Mouse (Mus musculus) kidney, adult 2 months (tissue): ENCODE measurements around the gene Ppm1b. TPM values are rescaled to one million over a fixed set of nuclear protein-coding genes. Genes with fewer than 3 reads are reported as not detected.
A peak's percentile ranks its signal among the peaks of the same experiment; 100 is the strongest.

ENCODE experiments used
- DNase-seq: peaks from one replicate; pipeline ENCODE4 v3.0.0; 2021
- H3K27ac ChIP-seq: fragments of 200-500 bp; 2 replicates; pipeline ENCODE4 v1.5.1; 2012; ENCODE audit warnings: low read depth, low read length, control low read depth, inconsistent platforms; ENCODE audit not compliant: insufficient read depth
- H3K27me3 ChIP-seq: fragments of 200-500 bp; replicated peaks from 2 replicates; pipeline ENCODE4 v1.6.1; 2012; ENCODE audit warnings: mild to moderate bottlenecking, moderate library complexity, low read length, inconsistent platforms; ENCODE audit not compliant: control insufficient read depth, insufficient read depth
- H3K36me3 ChIP-seq: fragments of 200-500 bp; 2 replicates; pipeline ENCODE4 v1.6.1; 2012; ENCODE audit warnings: mild to moderate bottlenecking, moderate library complexity, low read length, inconsistent platforms; ENCODE audit not compliant: control insufficient read depth, insufficient read depth
- H3K4me1 ChIP-seq: fragments of 200-500 bp; 2 replicates; pipeline ENCODE4 v1.6.1; 2011; ENCODE audit warnings: low read length; ENCODE audit not compliant: control insufficient read depth, insufficient read depth
- H3K4me3 ChIP-seq: fragments of 200-500 bp; 2 replicates; pipeline ENCODE4 v1.5.1; 2011; ENCODE audit warnings: mild to moderate bottlenecking, low read depth, low read length, control low read depth; ENCODE audit not compliant: insufficient read depth
- CTCF ChIP-seq: fragments of 200-500 bp; conservative IDR thresholded peaks from 2 replicates; pipeline ENCODE4 v1.5.1; 2011; ENCODE audit warnings: low read depth, mild to moderate bottlenecking, control low read depth, low read length, moderate library complexity, mixed read lengths; ENCODE audit not compliant: insufficient read depth, insufficient read length
- POLR2A ChIP-seq: fragments of 200-500 bp; IDR thresholded peaks from one replicate; pipeline ENCODE4 v1.6.1; 2011; ENCODE audit warnings: low read depth, low read length, control low read depth
- WGBS: fragments of 180-500 bp; shearing (Covaris S2); methylation state at CpG from one replicate; pipeline ENCODE4 v1.1.7; 2018; 5-methylcytosine and 5-hydroxymethylcytosine counted together
- polyA plus RNA-seq: library from polyadenylated mRNA; depleted of rRNA; stranded (reverse); fragments of >200 nt; gene quantifications from 2 replicates; pipeline ENCODE4 v1.2.3, GENCODE M21; 2012

Gene Ppm1b
- polyA plus RNA-seq, 1 experiment, result 46.4 TPM

- no peak overlapping the region for H3K27ac ChIP-seq
- DNase-seq, result no peak
- no peak overlapping the region for H3K4me3 ChIP-seq
- peaks cover 9% of the 10 kb centered on the region for H3K4me1 ChIP-seq
- TF ChIP-seq POLR2A (no peak), CTCF (no peak)
- H3K36me3 ChIP-seq, result no peaks in the 10 kb centered on the region
- 71% methylated on average over 3 of the region's 3 CpGs for WGBS
- H3K27me3 ChIP-seq, result no peaks in the 10 kb centered on the region
Measured at GRCm38 (mm10) chr17:85020343-85020742, 63.8 kb downstream of the Ppm1b start.

GRCm38 (mm10) chr17:85023247-85024167 lies 67.0 kb downstream of the Ppm1b start:
- DNase-seq, result peak; percentile 79
- Histone ChIP-seq H3K4me1 (peaks cover 12% of the 10 kb centered on the region), H3K36me3 (no peaks in the 10 kb centered on the region), H3K4me3 (peak overlapping the region; percentile 3; the same call in 1 of the 2 replicates), H3K27me3 (no peaks in the 10 kb centered on the region), H3K27ac (peak overlapping the region; percentile 16; the same call in 1 of the 2 replicates)
- no peak for TF ChIP-seq POLR2A
- peak; percentile 49 for TF ChIP-seq CTCF
- WGBS, result 49% methylated on average over 22 of the region's 22 CpGs

GRCm38 (mm10) chr17:85024237-85024636 lies 67.7 kb downstream of the Ppm1b start:
- Histone ChIP-seq H3K36me3 (no peaks in the 10 kb centered on the region), H3K27ac (no peak overlapping the region; the same call in 1 of the 2 replicates), H3K4me3 (no peak overlapping the region), H3K4me1 (peaks cover 12% of the 10 kb centered on the region), H3K27me3 (no peaks in the 10 kb centered on the region)
- 54% methylated on average over 8 of the region's 8 CpGs for WGBS
- TF ChIP-seq CTCF (no peak), POLR2A (no peak)
- no peak for DNase-seq

GRCm38 (mm10) chr17:85025151-85025550 lies 68.6 kb downstream of the Ppm1b start:
- WGBS, result 61% methylated on average over 6 of the region's 6 CpGs
- H3K27ac ChIP-seq, result no peak overlapping the region
- peak; percentile 52 for DNase-seq

GRCm38 (mm10) chr17:85026436-85026835 lies 69.9 kb downstream of the Ppm1b start:
- 73% methylated on average over 6 of the region's 6 CpGs for WGBS
- no peak overlapping the region for H3K27ac ChIP-seq
- H3K36me3 ChIP-seq, result no peaks in the 10 kb centered on the region
- TF ChIP-seq CTCF, result no peak
- TF ChIP-seq POLR2A, result no peak
- no peak for DNase-seq
- no peaks in the 10 kb centered on the region for H3K27me3 ChIP-seq
- H3K4me3 ChIP-seq, result no peak overlapping the region
- H3K4me1 ChIP-seq, result peaks cover 12% of the 10 kb centered on the region

More at GRCm38 (mm10) chr17:85025151-85025550, 68.6 kb downstream of the Ppm1b start:
- H3K36me3 ChIP-seq, result no peaks in the 10 kb centered on the region
- no peaks in the 10 kb centered on the region for H3K27me3 ChIP-seq
- peaks cover 12% of the 10 kb centered on the region for H3K4me1 ChIP-seq
- H3K4me3 ChIP-seq, result no peak overlapping the region
- TF ChIP-seq POLR2A, result no peak
- no peak for TF ChIP-seq CTCF

GRCm38 (mm10) chr17:85027247-85027646 lies 70.7 kb downstream of the Ppm1b start:
- peak; percentile 74 for DNase-seq
- H3K27ac ChIP-seq, result no peak overlapping the region
- H3K27me3 ChIP-seq, result no peaks in the 10 kb centered on the region
- no peak overlapping the region for H3K4me3 ChIP-seq
- H3K36me3 ChIP-seq, result no peaks in the 10 kb centered on the region
- H3K4me1 ChIP-seq, result peaks cover 12% of the 10 kb centered on the region
- no peak for TF ChIP-seq CTCF
- TF ChIP-seq POLR2A, result no peak
- 35% methylated on average over 3 of the region's 3 CpGs for WGBS

GRCm38 (mm10) chr17:85028093-85028739 lies 71.7 kb downstream of the Ppm1b start, which contains the start of gene Slc3a1:
TSS of gene Slc3a1 (plus strand) at chr17:85028376.
- no peak for TF ChIP-seq CTCF
- no peak for TF ChIP-seq POLR2A
- DNase-seq, result peak; percentile 78
- peak within 1 kb of the TSS; percentile 63 for H3K4me3 ChIP-seq
- H3K27me3 ChIP-seq, result no peaks in the 10 kb centered on the region
- WGBS, result 56% methylated on average over 20 of the region's 20 CpGs
- H3K4me1 ChIP-seq, result peaks cover 12% of the 10 kb centered on the region
- H3K36me3 ChIP-seq, result no peaks in the 10 kb centered on the region
- peak within 1 kb of the TSS; percentile 79 for H3K27ac ChIP-seq
